Mouse (Mus musculus) 3T3-L1 (cell line): ENCODE measurements around the gene Chn1.

Source experiments
- DNase-seq: peaks from one replicate; pipeline ENCODE4 v3.0.0-alpha.2; 2015; ENCODE audit warnings: low read depth, low spot score

The Chn1 gene

DNA sequence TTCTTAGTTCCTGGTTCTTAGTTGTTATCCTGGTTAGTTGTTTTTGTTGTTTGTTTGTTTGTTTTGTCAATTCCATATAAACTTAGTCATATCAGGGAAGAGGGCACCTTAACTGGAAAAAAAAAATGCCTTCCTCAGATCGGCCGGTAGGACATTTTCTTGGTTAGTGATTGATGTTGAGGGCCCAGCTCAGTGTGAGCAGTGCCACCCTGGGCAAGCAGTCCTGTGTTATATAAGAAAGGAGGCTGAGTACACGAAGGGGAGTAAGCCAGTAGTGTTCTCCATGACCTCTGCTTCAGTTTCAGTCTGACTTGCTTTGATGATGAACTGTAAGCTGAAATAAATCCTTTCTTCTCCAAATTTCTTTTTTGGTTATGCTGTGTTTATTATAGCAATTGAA, 138.8 kb downstream of the Chn1 start:
- DNase-seq = no peak

GRCm38 (mm10) chr2:73631816-73632215, 143.3 kb downstream of the Chn1 start:
- no peak for DNase-seq

DNA sequence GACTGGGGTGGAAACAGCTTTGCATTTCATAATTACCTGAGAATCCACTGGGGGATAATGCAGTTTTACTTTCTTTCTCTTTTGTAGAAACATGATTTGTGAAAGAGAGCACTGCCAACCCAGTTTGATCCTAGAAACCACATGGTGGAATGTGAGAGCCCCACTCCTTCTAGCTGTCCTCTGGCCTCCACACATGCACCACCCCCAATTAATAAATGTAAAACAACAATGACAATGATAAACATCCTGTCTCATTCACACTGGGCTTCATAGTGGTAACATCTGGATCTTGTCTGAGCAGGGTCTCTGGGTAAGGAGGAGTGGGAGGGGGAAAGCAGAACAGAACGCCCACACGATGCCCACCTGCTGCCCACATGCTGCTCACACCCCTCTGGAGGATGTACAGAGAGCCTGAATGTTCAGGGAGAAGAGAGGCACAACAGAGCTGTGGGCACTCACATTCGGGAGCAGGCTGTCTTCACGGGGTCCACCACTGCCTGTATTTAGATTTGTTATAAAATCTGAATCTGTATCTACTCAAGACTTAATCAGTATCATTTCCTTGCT, 156.6 kb downstream of the Chn1 start:
- DNase-seq = no peak

GRCm38 (mm10) chr2:73616434-73617057, 158.6 kb downstream of the Chn1 start:
- no peak for DNase-seq

- no peak for DNase-seq
Measured at GRCm38 (mm10) chr2:73615456-73615855, 159.7 kb downstream of the Chn1 start.

DNA sequence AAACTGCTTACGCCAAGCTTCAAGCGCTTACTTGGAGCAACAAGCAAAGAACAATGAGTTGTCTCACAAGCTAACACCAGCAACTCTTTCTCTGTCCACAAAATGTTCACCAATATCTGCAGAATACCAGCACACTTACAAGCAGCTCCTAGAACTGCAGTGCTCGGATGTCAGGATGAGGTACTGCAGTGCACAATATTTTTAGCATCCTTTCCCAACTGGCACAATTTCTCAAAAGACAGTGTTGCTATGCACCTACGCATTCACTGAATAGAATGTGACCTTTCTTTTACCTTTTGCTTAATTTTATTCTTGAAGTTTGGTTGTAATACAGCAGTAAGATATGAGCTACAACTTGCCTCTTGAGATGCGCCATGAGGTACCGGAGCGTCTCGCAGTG, 160.8 kb downstream of the Chn1 start:
- no peak for DNase-seq

DNA sequence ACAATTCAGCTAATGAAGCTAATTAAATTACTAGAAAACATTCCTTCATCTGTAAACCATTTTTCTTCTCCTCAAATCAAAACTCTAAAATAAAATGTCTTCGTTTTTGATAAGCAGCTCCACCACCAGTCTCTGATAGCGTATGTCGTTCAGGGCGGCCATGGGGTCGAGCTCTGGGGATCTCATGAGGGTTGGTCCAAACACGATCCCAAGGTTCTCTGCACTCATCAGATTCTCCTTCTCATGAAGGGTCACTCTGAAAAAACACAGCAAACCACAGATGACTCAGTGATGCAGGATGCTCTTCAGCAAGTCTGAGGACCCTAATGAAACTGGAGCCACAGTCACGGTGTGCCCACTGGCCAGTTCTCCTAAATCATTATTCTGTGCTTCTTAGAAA, 162.2 kb downstream of the Chn1 start:
- no peak for DNase-seq

DNA sequence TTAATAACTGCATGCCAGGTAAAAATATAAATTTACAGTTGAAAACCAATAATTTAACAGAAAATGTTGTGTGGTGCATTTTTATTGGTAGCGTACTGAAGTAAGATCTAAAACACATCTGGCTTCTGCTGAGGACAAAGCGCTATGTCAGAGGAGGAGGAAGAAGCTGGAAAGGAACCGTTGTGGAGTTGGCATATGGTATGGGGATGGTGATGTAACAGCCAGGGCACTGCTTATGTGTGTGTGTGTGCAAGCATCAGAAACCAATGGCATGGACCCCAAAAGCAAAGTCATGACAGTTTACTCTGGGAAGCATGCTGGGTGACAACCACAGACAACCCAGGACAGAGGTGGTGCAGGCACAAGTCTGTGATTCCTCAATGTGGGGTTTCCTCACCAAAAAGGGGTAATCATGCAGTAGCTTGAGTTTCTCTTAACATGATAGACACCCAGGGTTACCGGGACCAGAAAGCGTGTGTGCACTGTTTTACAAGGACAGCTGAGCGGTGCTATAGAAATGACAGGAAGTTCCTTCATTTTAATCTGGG, 162.7 kb downstream of the Chn1 start:
- DNase-seq = no peak

- no peak for DNase-seq
Measured at GRCm38 (mm10) chr2:73611798-73612197, 163.3 kb downstream of the Chn1 start.

- no peak for DNase-seq
Measured at GRCm38 (mm10) chr2:73609724-73610210, 165.4 kb downstream of the Chn1 start.

DNA sequence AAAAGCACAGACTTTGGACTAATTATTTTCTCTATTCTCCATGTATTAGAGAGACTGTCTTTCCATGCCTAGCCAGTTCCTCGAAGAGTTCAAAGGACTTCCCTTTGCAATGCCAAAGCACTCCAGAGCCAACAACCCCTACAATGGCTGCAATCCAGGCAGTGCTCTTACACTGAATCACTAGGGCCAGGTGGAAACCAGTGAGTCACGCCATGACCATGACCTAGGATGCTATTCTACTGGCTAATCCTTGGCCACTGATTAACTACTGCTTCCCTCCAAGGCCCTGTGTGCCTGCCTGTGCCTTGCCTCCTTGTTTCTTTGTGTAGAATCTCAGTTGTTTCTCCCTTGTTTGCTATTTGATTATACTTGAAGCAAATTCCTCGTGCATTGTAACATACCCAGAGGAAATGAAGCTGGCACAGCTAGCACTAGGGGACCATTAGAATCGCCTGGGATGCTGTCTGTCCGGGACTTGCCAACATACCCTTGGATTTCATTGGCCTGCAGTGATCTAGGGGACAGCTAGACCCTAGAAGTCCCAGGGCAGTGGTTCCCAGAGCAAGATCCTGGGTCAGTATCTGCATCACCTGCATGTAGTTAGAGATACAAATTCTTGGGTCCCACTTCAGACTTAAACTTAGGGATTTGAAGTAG, 166.0 kb downstream of the Chn1 start:
- peak; percentile 74 for DNase-seq

DNA sequence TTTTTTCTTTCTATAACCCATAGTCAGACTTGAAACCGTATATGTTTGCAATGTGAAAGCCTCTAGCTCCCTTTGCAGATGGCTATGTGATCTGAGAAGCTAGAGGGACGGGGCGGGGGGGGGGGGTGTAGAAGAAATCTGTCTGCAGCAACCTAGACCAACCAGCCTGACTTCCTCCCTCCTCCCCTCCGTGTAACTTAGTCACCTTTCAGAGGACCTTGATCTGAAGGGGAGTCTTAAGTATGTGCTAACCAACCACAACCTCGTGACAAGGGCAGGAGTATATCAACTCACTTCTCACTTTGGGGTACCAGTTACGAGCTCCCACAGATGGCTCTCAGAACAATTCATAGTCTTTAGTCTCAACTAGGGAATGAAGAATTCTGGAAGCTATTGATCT, 166.8 kb downstream of the Chn1 start:
- no peak for DNase-seq

DNA sequence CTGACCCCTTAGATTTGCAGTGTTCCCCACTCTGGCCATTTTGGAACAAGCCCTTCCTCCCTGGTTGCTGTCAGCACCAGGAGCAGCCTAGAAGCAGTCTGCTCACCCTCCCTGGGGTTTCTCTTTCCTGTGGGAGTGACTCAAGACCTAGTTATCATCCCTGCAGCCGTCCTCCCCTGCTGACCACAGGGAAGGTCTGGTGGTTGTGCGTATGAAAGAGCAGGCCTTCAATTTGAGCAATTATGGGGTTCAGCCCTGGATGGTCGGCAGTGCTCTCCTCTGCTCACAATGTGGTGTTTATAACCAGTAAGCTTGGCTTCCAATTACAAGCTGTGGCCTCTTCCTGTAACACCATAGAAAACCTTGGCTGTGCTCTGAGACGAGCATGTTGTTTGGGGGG, 167.5 kb downstream of the Chn1 start:
- DNase-seq = peak; percentile 67

DNA sequence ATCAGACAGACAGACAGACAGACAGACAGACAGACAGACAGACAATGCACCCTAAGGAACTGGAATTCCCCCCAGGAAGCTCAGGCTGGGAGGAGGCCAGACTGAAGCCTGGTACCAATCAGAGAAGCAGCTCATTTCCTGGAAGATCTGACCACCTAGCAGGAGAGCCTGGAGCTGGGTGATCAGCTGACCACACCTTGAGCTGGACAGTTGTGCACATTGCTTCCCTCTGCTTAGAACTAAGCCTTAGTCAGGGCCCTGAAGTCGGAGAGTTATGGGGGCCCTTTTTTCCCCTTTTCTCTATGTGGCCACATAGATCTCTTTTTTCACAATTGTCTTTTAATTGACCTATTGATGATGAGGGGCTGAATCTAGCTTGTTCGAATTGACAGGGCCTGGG, 168.0 kb downstream of the Chn1 start:
- DNase-seq = peak; percentile 52

DNA sequence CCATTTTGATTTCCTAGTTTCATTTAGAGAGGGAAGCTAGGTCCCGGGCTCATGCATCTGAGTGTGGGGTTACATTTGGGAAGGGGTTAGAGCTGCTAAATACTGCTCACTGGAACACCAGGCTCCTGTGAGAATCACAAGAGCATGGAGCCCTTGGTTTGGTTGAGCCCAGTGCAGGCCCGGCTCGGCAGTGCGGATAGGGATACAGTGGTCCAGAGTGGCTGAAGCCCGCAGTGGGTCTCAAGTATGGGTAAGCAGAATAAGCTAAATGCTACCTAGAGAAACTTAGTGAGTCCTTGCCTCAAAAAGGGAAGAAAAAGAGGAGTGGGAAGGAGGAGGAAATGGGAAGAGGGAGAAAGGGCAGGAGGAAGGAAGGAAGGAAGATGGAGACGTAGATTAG, 168.5 kb downstream of the Chn1 start:
- no peak for DNase-seq

GRCm38 (mm10) chr2:73605077-73605476, 170.1 kb downstream of the Chn1 start:
- no peak for DNase-seq

DNA sequence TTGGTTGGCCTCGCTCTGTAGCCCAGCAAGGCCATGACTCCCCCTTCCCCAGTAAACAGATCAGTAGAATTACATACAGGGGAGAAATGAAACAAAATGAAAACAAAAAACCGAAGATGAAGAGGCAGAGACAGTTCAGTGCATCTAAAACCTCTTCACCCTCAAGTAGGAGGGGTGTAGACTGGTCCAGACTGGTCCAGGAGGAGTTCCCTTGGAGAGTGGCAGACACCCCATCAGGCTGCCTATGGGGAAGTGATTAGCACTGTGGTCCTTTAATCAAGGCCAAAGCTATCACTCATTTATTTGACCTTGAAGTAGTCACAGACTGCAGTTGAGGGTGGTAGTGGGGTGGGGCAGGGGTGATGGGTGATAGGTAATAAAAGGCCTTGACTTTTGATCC, 170.6 kb downstream of the Chn1 start:
- DNase-seq = no peak

DNA sequence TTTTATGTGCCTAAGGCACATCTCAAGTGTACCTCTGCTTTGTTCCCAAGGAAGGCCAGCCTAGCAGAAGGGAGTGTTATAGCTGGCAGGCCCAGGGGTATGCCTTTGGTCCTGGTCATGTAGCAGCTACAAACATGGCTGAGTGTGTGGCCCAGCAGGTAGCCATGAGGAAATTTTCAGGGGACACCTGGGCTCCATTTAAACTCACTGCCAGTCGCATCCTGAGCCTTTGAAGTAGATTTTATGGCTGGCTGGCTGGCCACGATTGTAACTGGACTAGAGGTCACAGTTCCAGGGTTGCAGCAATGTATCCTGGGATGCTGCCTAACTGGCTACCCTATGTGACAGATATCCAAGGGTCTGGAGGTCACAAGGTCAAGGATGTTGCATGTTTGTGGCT, 174.5 kb downstream of the Chn1 start:
- no peak for DNase-seq

DNA sequence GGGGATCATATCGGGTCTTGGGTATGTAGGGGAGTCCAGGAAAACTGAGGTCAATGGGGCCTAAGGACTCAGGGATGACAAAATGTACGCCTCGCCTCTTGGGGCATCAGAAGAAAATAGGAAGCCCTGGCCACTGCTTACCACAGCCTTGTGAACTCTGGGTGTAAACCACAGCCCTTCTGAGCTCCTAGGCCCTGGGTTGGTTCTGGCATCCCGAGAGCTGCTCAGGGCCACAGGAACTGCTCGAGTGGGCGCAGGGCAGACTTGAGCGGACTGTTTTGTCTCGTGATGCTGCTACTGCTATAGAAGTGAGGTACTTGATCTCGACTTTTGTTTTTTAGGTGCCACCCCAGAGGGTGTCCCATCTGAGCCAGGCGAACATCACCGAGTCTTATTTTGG, 177.4 kb downstream of the Chn1 start:
- DNase-seq = no peak

GRCm38 (mm10) chr2:73596786-73597185, 178.4 kb downstream of the Chn1 start:
- no peak for DNase-seq

DNA sequence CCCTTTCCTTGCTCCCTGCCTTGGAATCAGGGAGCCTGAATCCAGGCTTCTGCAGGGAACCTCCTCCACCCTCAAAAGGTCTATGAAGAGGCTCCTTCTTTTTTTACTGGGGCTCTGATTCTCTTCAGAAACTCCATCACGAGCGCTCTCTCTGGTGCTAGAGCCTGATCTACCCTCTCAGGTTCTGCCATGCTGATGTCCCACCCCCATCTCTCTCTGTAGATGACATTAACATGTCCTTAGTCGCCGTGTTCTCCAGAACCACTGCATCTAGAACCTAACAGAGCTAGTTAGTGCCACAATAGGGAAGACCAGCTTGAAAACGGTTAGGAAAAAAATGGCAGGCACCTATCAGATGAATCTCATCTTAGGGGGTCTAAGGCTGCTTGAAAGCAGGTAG, 178.8 kb downstream of the Chn1 start:
- DNase-seq = no peak

DNA sequence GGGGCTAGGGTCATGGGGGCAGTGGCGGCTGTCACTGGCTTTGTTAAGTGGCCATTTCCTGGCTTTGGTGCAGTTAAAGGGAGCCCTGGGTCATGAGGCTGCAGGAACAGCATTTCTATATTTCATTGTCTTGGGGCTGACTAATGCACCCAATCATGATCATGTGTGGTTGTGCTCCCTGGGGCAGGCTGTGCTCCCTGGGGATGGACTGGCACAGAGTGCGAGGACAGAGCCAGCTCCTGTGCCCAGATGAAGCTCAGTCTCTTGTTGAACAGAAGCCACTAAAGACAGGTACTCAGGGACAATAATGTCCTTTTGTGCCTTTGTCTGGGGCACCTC, 182.1 kb downstream of the Chn1 start:
- DNase-seq = peak; percentile 45
